Mouse (Mus musculus): ENCODE data around the gene Zfp426. TPM values are rescaled to one million over a fixed set of nuclear protein-coding genes. Genes with fewer than 3 reads are reported as not detected.

Zfp426 gene
- polyA plus RNA-seq, 1 experiment from 2014 or later: 25.6 TPM

Other genes starting within 250 kb of the Zfp426 start
- not detected in 2 replicates for gene Olfr39, start 210.4 kb downstream of the Zfp426 start, polyA plus RNA-seq (2014; fragmentation: Nextera tagmentation; extraction: Ambion mirVana)
- gene Olfr873, start 194.2 kb downstream of the Zfp426 start, polyA plus RNA-seq (2014; fragmentation: Nextera tagmentation; extraction: Ambion mirVana): not detected in 2 replicates
- gene Olfr18, start 156.7 kb downstream of the Zfp426 start, polyA plus RNA-seq (2014; fragmentation: Nextera tagmentation; extraction: Ambion mirVana): not detected in 2 replicates
- 32.7 and 40.1 TPM in 2 replicates for gene Zfp560, start 107.6 kb downstream of the Zfp426 start, polyA plus RNA-seq (2014; fragmentation: Nextera tagmentation; extraction: Ambion mirVana)
- 19.6 and 26.1 TPM in 2 replicates for gene Zfp26, start 32.6 kb downstream of the Zfp426 start, polyA plus RNA-seq (2014; fragmentation: Nextera tagmentation; extraction: Ambion mirVana)
- gene Zfp266, start 28.7 kb upstream of the Zfp426 start, polyA plus RNA-seq (2014; fragmentation: Nextera tagmentation; extraction: Ambion mirVana): 80.9 and 90.5 TPM in 2 replicates
- gene Zfp846, start 88.5 kb upstream of the Zfp426 start, polyA plus RNA-seq (2014; fragmentation: Nextera tagmentation; extraction: Ambion mirVana): 12.0 and 14.5 TPM in 2 replicates
- gene Ubl5, start 150.1 kb upstream of the Zfp426 start, polyA plus RNA-seq (2014; fragmentation: Nextera tagmentation; extraction: Ambion mirVana): 332 and 354 TPM in 2 replicates
- 11.5 and 14.3 TPM in 2 replicates for gene Fbxl12, start 152.0 kb upstream of the Zfp426 start, polyA plus RNA-seq (2014; fragmentation: Nextera tagmentation; extraction: Ambion mirVana)
- gene Pin1, start 159.3 kb upstream of the Zfp426 start, polyA plus RNA-seq (2014; fragmentation: Nextera tagmentation; extraction: Ambion mirVana): 46.3 and 48.1 TPM in 2 replicates